Mouse (Mus musculus) hindlimb bud, embryonic 11.5 days (tissue): ENCODE measurements around the gene Foxd1.

Experiments
- DNase-seq: peaks from one replicate; pipeline ENCODE4 v3.0.0-alpha.2; 2012; ENCODE audit warnings: low read depth, low spot score; ENCODE audit errors: extremely low spot score

The Foxd1 gene

GRCm38 (mm10) chr13:98354871-98355558 lies 973 bp downstream of the Foxd1 start:
- DNase-seq = no peak

GRCm38 (mm10) chr13:98355559-98356111 lies 1.6 kb downstream of the Foxd1 start:
- DNase-seq = no peak

- no peak for DNase-seq
Observed at GRCm38 (mm10) chr13:98356176-98356972, 2.3 kb downstream of the Foxd1 start.

- DNase-seq = no peak
Observed at GRCm38 (mm10) chr13:98356973-98357425, 3.0 kb downstream of the Foxd1 start.

- DNase-seq = no peak
Observed at GRCm38 (mm10) chr13:98357433-98358423, 3.7 kb downstream of the Foxd1 start.

- DNase-seq = no peak
Observed at GRCm38 (mm10) chr13:98358424-98359181, 4.6 kb downstream of the Foxd1 start.

- DNase-seq = no peak
Observed at GRCm38 (mm10) chr13:98359337-98359736, 5.3 kb downstream of the Foxd1 start.

GRCm38 (mm10) chr13:98360391-98360790 lies 6.3 kb downstream of the Foxd1 start:
- DNase-seq = no peak

GRCm38 (mm10) chr13:98361161-98361560 lies 7.1 kb downstream of the Foxd1 start:
- no peak for DNase-seq

GRCm38 (mm10) chr13:98363046-98363445 lies 9.0 kb downstream of the Foxd1 start:
- DNase-seq = no peak

- DNase-seq = no peak
Observed at GRCm38 (mm10) chr13:98365081-98365480, 11.0 kb downstream of the Foxd1 start.

GRCm38 (mm10) chr13:98365766-98366421 lies 11.9 kb downstream of the Foxd1 start:
- no peak for DNase-seq

GRCm38 (mm10) chr13:98366469-98367275 lies 12.6 kb downstream of the Foxd1 start:
- no peak for DNase-seq

- DNase-seq = no peak
Observed at GRCm38 (mm10) chr13:98367601-98368000, 13.6 kb downstream of the Foxd1 start.

GRCm38 (mm10) chr13:98369046-98369445 lies 15.0 kb downstream of the Foxd1 start:
- no peak for DNase-seq

GRCm38 (mm10) chr13:98374560-98374959 lies 20.5 kb downstream of the Foxd1 start:
- no peak for DNase-seq

GRCm38 (mm10) chr13:98374979-98375378 lies 20.9 kb downstream of the Foxd1 start:
- no peak for DNase-seq

- no peak for DNase-seq
Observed at GRCm38 (mm10) chr13:98377746-98378145, 23.7 kb downstream of the Foxd1 start.

GRCm38 (mm10) chr13:98382751-98383150 lies 28.7 kb downstream of the Foxd1 start:
- no peak for DNase-seq
